Mouse (Mus musculus): Measurements from ENCODE around the gene Ahcyl2. TPM values are rescaled to one million over a fixed set of nuclear protein-coding genes. Genes with fewer than 3 reads are reported as not detected.

The Ahcyl2 gene
- polyA plus RNA-seq, 1 experiment from 2014 or later, result 3.8 TPM

- Histone ChIP-seq H3K9me3 (replicated peaks) (no peaks in the 10 kb centered on the region), H3K4me3 (replicated peaks) (no peak overlapping the region), H3K27me3 (peaks cover 67% of the 10 kb centered on the region), H3K4me2 (peak overlapping the region; percentile 99), H3K27ac (replicated peaks) (no peak overlapping the region), H3K9ac (no peak overlapping the region), H3K36me3 (replicated peaks) (no peaks in the 10 kb centered on the region), H3K4me1 (replicated peaks) (peaks cover 17% of the 10 kb centered on the region)
- 46% methylated on average over 9 of the region's 9 CpGs for WGBS (ENCODE audit: insufficient replicate concordance)
- ATAC-seq (ENCODE audit: insufficient read depth), result no peak
Observed at GRCm38 (mm10) chr6:29915836-29916235, 148.0 kb downstream of the Ahcyl2 start.

GRCm38 (mm10) chr6:29916530-29917382 lies 148.9 kb downstream of the Ahcyl2 start, which contains the start of gene Strip2:
TSS of gene Strip2 (plus strand) at chr6:29917012.
- Histone ChIP-seq H3K4me3 (replicated peaks) (peak within 1 kb of the TSS; percentile 76), H3K4me2 (peak within 1 kb of the TSS; percentile 99), H3K9me3 (replicated peaks) (no peaks in the 10 kb centered on the region), H3K9ac (peak within 1 kb of the TSS; percentile 68), H3K36me3 (replicated peaks) (no peaks in the 10 kb centered on the region), H3K27ac (replicated peaks) (no peak within 1 kb of the TSS), H3K27me3 (peaks cover 69% of the 10 kb centered on the region), H3K4me1 (replicated peaks) (peaks cover 17% of the 10 kb centered on the region)
- WGBS (ENCODE audit: insufficient replicate concordance), result under 1% methylated on average over 67 of the region's 67 CpGs
- ATAC-seq (ENCODE audit: insufficient read depth), result peak; percentile 98

GRCm38 (mm10) chr6:29917383-29917720 lies 149.5 kb downstream of the Ahcyl2 start:
- peak overlapping the region; percentile 76 for H3K4me3 ChIP-seq (replicated peaks)
- no peaks in the 10 kb centered on the region for H3K9me3 ChIP-seq (replicated peaks)
- H3K27ac ChIP-seq (replicated peaks), result no peak overlapping the region
- H3K4me1 ChIP-seq (replicated peaks), result peaks cover 17% of the 10 kb centered on the region
- H3K9ac ChIP-seq, result peak overlapping the region; percentile 68
- no peaks in the 10 kb centered on the region for H3K36me3 ChIP-seq (replicated peaks)
- ATAC-seq (ENCODE audit: insufficient read depth), result peak; percentile 59
- peak overlapping the region; percentile 99 for H3K4me2 ChIP-seq
- WGBS (ENCODE audit: insufficient replicate concordance), result under 1% methylated on average over 21 of the region's 21 CpGs
- peaks cover 69% of the 10 kb centered on the region for H3K27me3 ChIP-seq

GRCm38 (mm10) chr6:29917947-29918346 lies 150.1 kb downstream of the Ahcyl2 start:
- ATAC-seq (ENCODE audit: insufficient read depth), result no peak
- WGBS (ENCODE audit: insufficient replicate concordance), result 48% methylated on average over 4 of the region's 4 CpGs

DNA sequence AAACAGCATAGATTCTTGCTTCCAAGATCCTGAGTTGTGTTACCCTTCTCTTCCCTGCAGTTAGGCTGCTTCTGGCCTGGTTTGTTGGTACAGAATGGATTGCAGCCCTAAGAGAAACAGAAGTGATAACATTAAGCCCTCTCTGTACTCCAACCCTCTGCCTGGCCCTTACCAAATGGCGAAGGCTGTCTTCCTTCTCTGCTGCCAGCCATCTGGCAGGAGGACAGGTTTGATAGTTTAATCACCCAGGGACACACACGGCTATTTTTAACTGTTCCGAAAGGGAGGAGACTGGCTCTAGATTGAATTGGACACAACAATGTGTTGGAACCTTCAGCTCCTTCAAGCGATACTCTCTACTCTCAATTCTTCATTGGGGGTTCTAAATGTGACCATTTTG lies 155.7 kb downstream of the Ahcyl2 start:
- no peak overlapping the region for H3K4me2 ChIP-seq
- no peaks in the 10 kb centered on the region for H3K9me3 ChIP-seq (replicated peaks)
- H3K36me3 ChIP-seq (replicated peaks), result no peaks in the 10 kb centered on the region
- ATAC-seq (ENCODE audit: insufficient read depth), result peak; percentile 44; the same call in 1 of the 2 replicates
- WGBS (ENCODE audit: insufficient replicate concordance), result 30% methylated on average over 4 of the region's 4 CpGs
- H3K9ac ChIP-seq, result no peak overlapping the region
- H3K4me1 ChIP-seq (replicated peaks), result no peaks in the 10 kb centered on the region; the same call in 1 of the 2 replicates
- H3K4me3 ChIP-seq (replicated peaks), result no peak overlapping the region
- H3K27ac ChIP-seq (replicated peaks), result no peak overlapping the region
- peaks cover 28% of the 10 kb centered on the region for H3K27me3 ChIP-seq

More at GRCm38 (mm10) chr6:29917947-29918346, 150.1 kb downstream of the Ahcyl2 start:
- Histone ChIP-seq H3K9ac (no peak overlapping the region), H3K27me3 (peaks cover 69% of the 10 kb centered on the region), H3K9me3 (replicated peaks) (no peaks in the 10 kb centered on the region), H3K27ac (replicated peaks) (no peak overlapping the region), H3K36me3 (replicated peaks) (no peaks in the 10 kb centered on the region), H3K4me2 (peak overlapping the region; percentile 99), H3K4me3 (replicated peaks) (peak overlapping the region; percentile 76; the same call in 1 of the 2 replicates), H3K4me1 (replicated peaks) (peaks cover 17% of the 10 kb centered on the region)

- 38% methylated on average over 6 of the region's 6 CpGs for WGBS (ENCODE audit: insufficient replicate concordance)
- H3K4me3 ChIP-seq (replicated peaks), result no peak overlapping the region
- H3K36me3 ChIP-seq (replicated peaks), result no peaks in the 10 kb centered on the region
- H3K9ac ChIP-seq, result no peak overlapping the region
- H3K27me3 ChIP-seq, result 0 out of 2 replicates have a peak, but pooled peaks cover 13% of the 10 kb centered on the region
- H3K9me3 ChIP-seq (replicated peaks), result no peaks in the 10 kb centered on the region
- ATAC-seq (ENCODE audit: insufficient read depth), result no peak
- H3K4me1 ChIP-seq (replicated peaks), result no peaks in the 10 kb centered on the region; the same call in 1 of the 2 replicates
- H3K27ac ChIP-seq (replicated peaks), result no peak overlapping the region
- H3K4me2 ChIP-seq, result no peak overlapping the region
Observed at GRCm38 (mm10) chr6:29925594-29926219, 157.9 kb downstream of the Ahcyl2 start.

- H3K9me3 ChIP-seq (replicated peaks), result no peaks in the 10 kb centered on the region
- no peak overlapping the region for H3K4me3 ChIP-seq (replicated peaks)
- H3K9ac ChIP-seq, result no peak overlapping the region
- H3K27me3 ChIP-seq, result 0 out of 2 replicates have a peak, but pooled peaks cover 6% of the 10 kb centered on the region
- ATAC-seq (ENCODE audit: insufficient read depth), result no peak
- H3K27ac ChIP-seq (replicated peaks), result no peak overlapping the region
- H3K36me3 ChIP-seq (replicated peaks), result no peaks in the 10 kb centered on the region
- H3K4me1 ChIP-seq (replicated peaks), result no peaks in the 10 kb centered on the region
- no peak overlapping the region for H3K4me2 ChIP-seq
Observed at GRCm38 (mm10) chr6:29930087-29930486, 162.3 kb downstream of the Ahcyl2 start.

- ATAC-seq (ENCODE audit: insufficient read depth), result no peak
- 60% methylated on average over 6 of the region's 6 CpGs for WGBS (ENCODE audit: insufficient replicate concordance)
Observed at GRCm38 (mm10) chr6:29930665-29931064, 162.9 kb downstream of the Ahcyl2 start.

DNA sequence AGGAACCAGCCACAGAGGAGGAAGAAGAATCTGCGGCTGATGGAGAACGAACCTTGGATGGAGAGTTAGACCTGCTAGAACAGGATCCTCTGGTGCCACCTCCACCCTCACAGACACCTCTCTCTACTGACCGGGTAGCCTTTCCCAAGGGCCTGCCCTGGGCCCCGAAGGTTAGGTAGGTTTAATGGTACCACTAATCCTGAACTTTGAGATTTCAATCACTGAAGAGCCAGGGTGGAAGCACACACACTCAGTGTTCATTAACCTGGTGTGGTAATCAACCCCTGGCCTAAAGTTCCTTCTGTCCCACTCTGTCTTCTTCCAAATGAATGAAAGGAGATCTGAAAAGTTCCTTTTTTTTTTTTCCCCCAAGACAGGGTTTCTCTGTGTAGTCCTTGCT lies 163.4 kb downstream of the Ahcyl2 start:
- Histone ChIP-seq H3K9ac (no peak overlapping the region), H3K27me3 (0 out of 2 replicates have a peak, but pooled peaks cover 4% of the 10 kb centered on the region), H3K36me3 (replicated peaks) (no peaks in the 10 kb centered on the region), H3K4me3 (replicated peaks) (no peak overlapping the region), H3K4me2 (no peak overlapping the region), H3K9me3 (replicated peaks) (no peaks in the 10 kb centered on the region), H3K4me1 (replicated peaks) (no peaks in the 10 kb centered on the region), H3K27ac (replicated peaks) (no peak overlapping the region)
- 62% methylated on average over 4 of the region's 4 CpGs for WGBS (ENCODE audit: insufficient replicate concordance)
- no peak for ATAC-seq (ENCODE audit: insufficient read depth)

More at GRCm38 (mm10) chr6:29930665-29931064, 162.9 kb downstream of the Ahcyl2 start:
- Histone ChIP-seq H3K4me2 (no peak overlapping the region), H3K4me3 (replicated peaks) (no peak overlapping the region), H3K9me3 (replicated peaks) (no peaks in the 10 kb centered on the region), H3K9ac (no peak overlapping the region), H3K27ac (replicated peaks) (no peak overlapping the region), H3K36me3 (replicated peaks) (no peaks in the 10 kb centered on the region), H3K4me1 (replicated peaks) (no peaks in the 10 kb centered on the region), H3K27me3 (0 out of 2 replicates have a peak, but pooled peaks cover 5% of the 10 kb centered on the region)

GRCm38 (mm10) chr6:29935741-29936140 lies 167.9 kb downstream of the Ahcyl2 start:
- no peaks in the 10 kb centered on the region for H3K9me3 ChIP-seq (replicated peaks)
- H3K4me1 ChIP-seq (replicated peaks), result no peaks in the 10 kb centered on the region
- H3K36me3 ChIP-seq (replicated peaks), result no peaks in the 10 kb centered on the region
- H3K4me3 ChIP-seq (replicated peaks), result no peak overlapping the region
- no peaks in the 10 kb centered on the region for H3K27me3 ChIP-seq
- H3K27ac ChIP-seq (replicated peaks), result no peak overlapping the region
- H3K4me2 ChIP-seq, result no peak overlapping the region
- 77% methylated on average over 1 of the region's 1 CpGs for WGBS (ENCODE audit: insufficient replicate concordance)
- ATAC-seq (ENCODE audit: insufficient read depth), result no peak
- no peak overlapping the region for H3K9ac ChIP-seq

GRCm38 (mm10) chr6:29940428-29940827 lies 172.6 kb downstream of the Ahcyl2 start:
- H3K4me3 ChIP-seq (replicated peaks), result no peak overlapping the region
- H3K4me1 ChIP-seq (replicated peaks), result no peaks in the 10 kb centered on the region
- H3K9me3 ChIP-seq (replicated peaks), result no peaks in the 10 kb centered on the region
- no peak for ATAC-seq (ENCODE audit: insufficient read depth)
- 50% methylated on average over 4 of the region's 4 CpGs for WGBS (ENCODE audit: insufficient replicate concordance)
- no peak overlapping the region for H3K27ac ChIP-seq (replicated peaks)
- H3K36me3 ChIP-seq (replicated peaks), result no peaks in the 10 kb centered on the region
- no peak overlapping the region for H3K9ac ChIP-seq
- no peak overlapping the region for H3K4me2 ChIP-seq
- no peaks in the 10 kb centered on the region for H3K27me3 ChIP-seq
